Mouse (Mus musculus): ENCODE results near the gene Grin2c. TPM values are rescaled to one million over a fixed set of nuclear protein-coding genes. Genes with fewer than 3 reads are reported as not detected.

Gene Grin2c
- polyA plus RNA-seq, 1 experiment from 2014 or later = 0.04 TPM

DNA sequence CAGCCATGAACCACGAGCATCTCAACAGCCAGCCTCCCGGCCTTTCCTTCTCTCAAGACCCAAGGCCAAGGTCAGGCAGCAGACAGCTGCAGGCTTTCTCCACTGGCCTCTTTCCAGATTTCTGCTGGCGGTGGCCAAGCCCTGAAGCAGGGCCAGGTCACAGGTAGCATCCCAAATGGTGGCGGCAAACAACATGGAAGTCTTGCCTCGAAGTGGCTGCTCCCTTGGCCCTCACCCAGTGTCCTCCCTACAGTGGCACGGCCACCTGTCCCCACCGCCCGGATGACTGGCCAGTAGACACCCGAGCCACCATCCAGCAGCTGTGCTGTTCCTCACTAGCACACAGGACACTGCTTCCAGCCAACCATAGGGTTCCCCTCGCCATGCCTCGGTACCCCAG, 25.6 kb downstream of the Grin2c start:
- H3K36me3 ChIP-seq (ENCODE audit: control insufficient read depth, insufficient read depth, low read length) = no peaks in the 10 kb centered on the region
- DNase-seq (ENCODE audit: low spot score) = no peak
- WGBS = 79% methylated on average over 11 of the region's 11 CpGs
- 0 out of 2 replicates have a peak, but pooled peaks cover 2% of the 10 kb centered on the region for H3K27me3 ChIP-seq (ENCODE audit: control insufficient read depth, insufficient read depth, low read length)
- H3K4me2 ChIP-seq (ENCODE audit: low read depth, severe bottlenecking) = no peak overlapping the region
- no peak overlapping the region for H3K9ac ChIP-seq (ENCODE audit: low read length)
- no peak overlapping the region for H3K27ac ChIP-seq (replicated peaks; ENCODE audit: low read depth, low read length)
- H3K4me1 ChIP-seq (ENCODE audit: control insufficient read depth, insufficient read depth, low read length) = peaks cover 29% of the 10 kb centered on the region
- H3K4me3 ChIP-seq (ENCODE audit: low read depth, low read length) = no peak overlapping the region
- ATAC-seq (ENCODE audit: insufficient number of reproducible peaks, low FRiP score, low TSS enrichment, low read depth) = no peak
- H3K9me3 ChIP-seq (ENCODE audit: control insufficient read depth, low read length) = no peaks in the 10 kb centered on the region

DNA sequence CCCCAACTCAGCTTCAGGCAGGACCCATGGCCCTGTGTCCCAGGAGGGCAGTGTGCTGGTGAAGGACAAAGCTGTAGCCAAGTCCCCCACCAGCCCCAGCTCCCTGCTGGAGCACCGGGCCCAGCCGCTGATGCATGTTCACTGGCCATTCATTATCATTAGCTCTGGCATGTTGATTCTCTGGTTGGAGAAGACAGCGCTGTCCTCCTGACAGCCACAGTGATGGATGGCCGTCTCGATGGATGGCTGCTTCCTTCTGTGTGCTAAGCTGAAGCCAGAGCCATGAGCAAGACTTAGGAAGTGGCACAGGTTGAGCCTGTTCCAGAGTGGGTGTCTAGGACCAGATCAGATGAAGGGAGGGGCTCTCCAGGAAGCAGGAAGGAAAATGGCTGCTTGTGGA, 30.5 kb downstream of the Grin2c start:
- no peaks in the 10 kb centered on the region for H3K36me3 ChIP-seq (ENCODE audit: control insufficient read depth, insufficient read depth, low read length)
- no peak overlapping the region for H3K27ac ChIP-seq (replicated peaks; ENCODE audit: low read depth, low read length)
- no peak overlapping the region for H3K4me2 ChIP-seq (ENCODE audit: low read depth, severe bottlenecking)
- no peaks in the 10 kb centered on the region for H3K9me3 ChIP-seq (ENCODE audit: control insufficient read depth, low read length)
- no peaks in the 10 kb centered on the region for H3K27me3 ChIP-seq (ENCODE audit: control insufficient read depth, insufficient read depth, low read length)
- ATAC-seq (ENCODE audit: insufficient number of reproducible peaks, low FRiP score, low TSS enrichment, low read depth) (no peak), DNase-seq (ENCODE audit: low spot score) (no peak)
- H3K9ac ChIP-seq (ENCODE audit: low read length) = no peak overlapping the region
- 10% methylated on average over 5 of the region's 5 CpGs for WGBS
- no peak overlapping the region for H3K4me3 ChIP-seq (ENCODE audit: low read depth, low read length)
- H3K4me1 ChIP-seq (ENCODE audit: control insufficient read depth, insufficient read depth, low read length) = peaks cover 14% of the 10 kb centered on the region

DNA sequence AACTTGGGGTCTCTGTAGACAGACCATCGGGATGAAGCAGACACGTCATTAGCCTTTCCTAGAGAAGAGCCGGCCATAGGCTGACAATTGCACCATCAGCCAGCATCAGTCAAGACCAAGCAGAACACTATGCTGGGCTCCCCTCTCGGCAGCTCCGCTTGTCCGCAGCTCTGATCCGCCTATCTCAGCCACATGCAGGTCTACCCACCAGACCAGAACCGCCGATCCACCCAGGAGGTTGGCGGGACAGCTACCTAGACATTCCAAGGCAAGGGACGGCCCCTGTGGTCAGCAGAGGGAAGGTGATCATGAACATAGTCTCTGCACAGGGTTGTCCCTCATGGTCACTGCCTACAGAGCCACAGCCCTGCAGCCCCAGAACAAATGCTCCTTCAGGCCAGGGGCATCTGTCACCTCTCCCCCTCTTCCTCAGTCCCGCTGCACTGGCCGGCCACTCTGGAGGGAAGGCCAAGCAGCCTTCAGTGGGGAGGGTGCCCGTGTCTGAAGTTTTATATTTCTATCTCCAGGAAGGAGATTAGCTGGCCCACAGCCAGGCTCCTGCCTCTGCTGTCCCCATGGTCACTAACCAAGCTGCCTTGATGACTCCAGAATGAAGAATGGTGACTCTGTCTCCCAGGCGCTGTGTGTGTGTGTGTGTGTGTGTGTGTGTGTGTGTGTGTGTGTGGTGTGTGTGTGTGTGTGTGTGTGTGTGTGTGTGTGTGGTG, 32.6 kb downstream of the Grin2c start:
- ATAC-seq (ENCODE audit: insufficient number of reproducible peaks, low FRiP score, low TSS enrichment, low read depth) (no peak), DNase-seq (ENCODE audit: low spot score) (no peak)
- 65% methylated on average over 15 of the region's 15 CpGs for WGBS
- Histone ChIP-seq H3K27ac (replicated peaks; ENCODE audit: low read depth, low read length) (no peak overlapping the region), H3K36me3 (ENCODE audit: control insufficient read depth, insufficient read depth, low read length) (no peaks in the 10 kb centered on the region), H3K4me2 (ENCODE audit: low read depth, severe bottlenecking) (no peak overlapping the region), H3K9me3 (ENCODE audit: control insufficient read depth, low read length) (no peaks in the 10 kb centered on the region), H3K4me3 (ENCODE audit: low read depth, low read length) (no peak overlapping the region), H3K9ac (ENCODE audit: low read length) (no peak overlapping the region), H3K4me1 (ENCODE audit: control insufficient read depth, insufficient read depth, low read length) (peaks cover 14% of the 10 kb centered on the region), H3K27me3 (ENCODE audit: control insufficient read depth, insufficient read depth, low read length) (no peaks in the 10 kb centered on the region)

DNA sequence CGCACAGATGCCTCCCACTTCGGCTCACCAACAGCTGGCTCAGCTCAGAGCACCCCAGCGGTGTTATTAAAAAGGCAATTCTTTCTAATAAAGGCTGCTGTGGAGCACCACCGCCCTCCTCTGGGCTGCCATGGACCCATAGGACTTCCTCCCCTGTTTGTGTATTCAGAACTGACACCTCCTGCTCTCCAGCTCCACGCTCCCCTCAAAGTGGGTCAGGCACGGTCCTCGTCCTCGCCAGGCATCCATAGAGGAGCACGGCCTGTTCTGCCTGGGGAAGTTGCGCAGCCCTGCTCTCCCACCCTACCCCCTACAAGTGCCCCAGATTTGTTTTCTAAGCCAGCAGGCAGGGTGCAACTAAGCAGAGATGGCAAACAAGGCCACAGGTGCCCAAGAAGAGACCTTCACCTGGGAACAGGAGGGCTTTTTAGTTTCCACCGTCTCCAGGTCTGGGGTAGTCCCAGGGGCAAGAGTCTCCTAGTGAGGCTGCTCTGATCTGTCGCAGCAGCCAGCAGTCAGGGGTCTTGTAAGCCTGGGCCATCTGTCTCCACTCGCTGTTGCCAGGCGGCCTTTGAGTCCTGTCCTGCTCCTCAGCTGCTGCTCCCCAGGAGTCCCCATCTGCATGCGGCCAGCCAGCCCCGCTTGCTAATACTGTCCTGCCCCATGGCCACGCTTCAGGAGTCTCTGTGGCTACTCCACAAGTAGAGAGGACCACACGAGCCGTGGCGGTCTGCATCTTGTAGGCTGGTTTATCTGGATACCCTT, 33.3 kb downstream of the Grin2c start:
- DNase-seq (ENCODE audit: low spot score) (no peak), ATAC-seq (ENCODE audit: insufficient number of reproducible peaks, low FRiP score, low TSS enrichment, low read depth) (no peak)
- no peak overlapping the region for H3K27ac ChIP-seq (replicated peaks; ENCODE audit: low read depth, low read length)

DNA sequence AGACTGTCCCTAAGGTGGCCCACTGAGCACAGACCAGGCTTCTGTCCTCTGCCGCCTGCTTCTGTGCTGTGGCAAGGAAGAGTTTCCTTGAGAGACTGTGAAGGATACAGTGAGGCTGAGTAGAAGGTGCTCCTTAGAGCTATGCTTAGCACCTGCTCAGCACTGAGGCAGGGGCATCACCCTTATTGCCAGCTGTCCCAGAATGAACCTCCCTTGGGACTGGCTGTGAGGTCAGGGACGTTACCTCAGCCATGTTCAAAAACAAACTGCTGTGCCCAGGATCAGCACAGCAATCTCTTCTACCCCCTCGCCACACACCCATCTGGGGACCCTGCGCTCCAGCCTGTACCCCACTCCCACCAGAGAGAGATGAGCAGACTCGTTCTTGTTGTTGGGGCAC, 34.2 kb downstream of the Grin2c start:
- no peaks in the 10 kb centered on the region for H3K36me3 ChIP-seq (ENCODE audit: control insufficient read depth, insufficient read depth, low read length)
- H3K4me2 ChIP-seq (ENCODE audit: low read depth, severe bottlenecking) = no peak overlapping the region
- ATAC-seq (ENCODE audit: insufficient number of reproducible peaks, low FRiP score, low TSS enrichment, low read depth) (no peak), DNase-seq (ENCODE audit: low spot score) (no peak)
- no peak overlapping the region for H3K9ac ChIP-seq (ENCODE audit: low read length)
- peaks cover 14% of the 10 kb centered on the region for H3K4me1 ChIP-seq (ENCODE audit: control insufficient read depth, insufficient read depth, low read length)
- H3K4me3 ChIP-seq (ENCODE audit: low read depth, low read length) = no peak overlapping the region
- H3K27me3 ChIP-seq (ENCODE audit: control insufficient read depth, insufficient read depth, low read length) = no peaks in the 10 kb centered on the region
- no peaks in the 10 kb centered on the region for H3K9me3 ChIP-seq (ENCODE audit: control insufficient read depth, low read length)
- 90% methylated on average over 5 of the region's 5 CpGs for WGBS
- H3K27ac ChIP-seq (replicated peaks; ENCODE audit: low read depth, low read length) = no peak overlapping the region

More for the DNA sequence above, 33.3 kb downstream of the Grin2c start:
- Histone ChIP-seq H3K4me3 (ENCODE audit: low read depth, low read length) (no peak overlapping the region), H3K36me3 (ENCODE audit: control insufficient read depth, insufficient read depth, low read length) (no peaks in the 10 kb centered on the region), H3K27me3 (ENCODE audit: control insufficient read depth, insufficient read depth, low read length) (no peaks in the 10 kb centered on the region), H3K4me1 (ENCODE audit: control insufficient read depth, insufficient read depth, low read length) (peaks cover 14% of the 10 kb centered on the region), H3K4me2 (ENCODE audit: low read depth, severe bottlenecking) (no peak overlapping the region), H3K9me3 (ENCODE audit: control insufficient read depth, low read length) (no peaks in the 10 kb centered on the region), H3K9ac (ENCODE audit: low read length) (no peak overlapping the region)
- 50% methylated on average over 20 of the region's 20 CpGs for WGBS

DNA sequence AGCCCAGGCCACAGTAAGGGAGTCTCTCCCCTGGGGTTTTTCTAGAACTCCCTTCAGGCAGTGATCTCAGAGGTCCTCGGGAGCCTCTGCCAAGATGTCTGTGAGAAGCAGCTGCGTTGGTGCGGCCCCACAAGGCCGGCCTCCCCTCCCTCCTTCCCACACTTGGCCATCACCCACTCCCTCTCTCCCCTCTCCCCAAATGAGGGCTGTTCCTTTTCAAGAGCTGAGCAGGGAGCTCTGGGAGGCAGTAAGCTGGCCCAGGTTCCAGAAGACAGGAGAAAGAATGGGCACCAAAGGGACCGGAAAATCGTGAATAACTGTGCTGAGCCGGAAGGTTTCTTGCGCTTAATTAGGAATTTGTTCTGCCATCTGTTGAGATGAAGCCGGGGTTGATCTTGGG, 35.1 kb downstream of the Grin2c start:
- no peaks in the 10 kb centered on the region for H3K36me3 ChIP-seq (ENCODE audit: control insufficient read depth, insufficient read depth, low read length)
- no peak overlapping the region for H3K4me2 ChIP-seq (ENCODE audit: low read depth, severe bottlenecking)
- no peaks in the 10 kb centered on the region for H3K27me3 ChIP-seq (ENCODE audit: control insufficient read depth, insufficient read depth, low read length)
- H3K9me3 ChIP-seq (ENCODE audit: control insufficient read depth, low read length) = no peaks in the 10 kb centered on the region
- ATAC-seq (ENCODE audit: insufficient number of reproducible peaks, low FRiP score, low TSS enrichment, low read depth) = no peak
- 71% methylated on average over 9 of the region's 9 CpGs for WGBS
- no peak for DNase-seq (ENCODE audit: low spot score)
- no peak overlapping the region for H3K27ac ChIP-seq (replicated peaks; ENCODE audit: low read depth, low read length)
- no peak overlapping the region for H3K4me3 ChIP-seq (ENCODE audit: low read depth, low read length)
- peaks cover 18% of the 10 kb centered on the region for H3K4me1 ChIP-seq (ENCODE audit: control insufficient read depth, insufficient read depth, low read length)
- H3K9ac ChIP-seq (ENCODE audit: low read length) = no peak overlapping the region

DNA sequence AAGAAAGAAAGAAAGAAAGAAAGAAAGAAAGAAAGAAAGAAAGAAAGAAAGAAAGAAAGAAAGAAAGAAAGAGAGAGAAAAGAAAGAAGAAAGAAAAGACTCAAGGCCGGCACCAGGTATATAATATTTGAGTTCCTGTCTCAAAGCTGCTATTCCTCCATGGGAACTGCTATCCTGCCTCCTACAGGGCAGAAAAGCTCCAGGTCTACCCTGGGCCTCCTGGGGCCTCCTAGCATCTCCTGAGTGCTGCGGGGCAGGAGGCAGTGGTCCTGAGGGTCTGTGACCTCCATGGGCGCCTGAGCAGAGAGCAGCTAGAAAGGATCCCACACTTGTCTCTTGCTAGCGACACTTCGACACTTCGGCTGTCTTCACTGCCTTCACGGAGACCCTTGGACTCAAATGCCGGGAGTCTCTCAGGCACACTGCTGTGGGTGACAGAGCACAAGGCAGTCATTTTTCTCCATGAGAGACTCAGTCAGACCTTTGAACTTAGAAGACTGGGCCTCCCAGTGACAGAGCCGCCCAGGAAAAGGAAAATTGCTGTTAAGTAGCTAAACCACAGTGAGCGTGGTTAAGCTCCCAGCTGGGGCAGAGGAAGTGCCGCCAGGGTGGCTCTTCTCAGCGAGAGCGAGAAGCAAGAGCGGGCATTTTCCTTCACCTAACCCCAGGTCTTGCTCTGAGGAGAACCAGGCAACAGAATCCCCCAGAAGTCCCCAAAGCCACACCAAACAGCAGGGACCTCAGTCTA, 35.7 kb downstream of the Grin2c start:
- Histone ChIP-seq H3K27me3 (ENCODE audit: control insufficient read depth, insufficient read depth, low read length) (no peaks in the 10 kb centered on the region), H3K9ac (ENCODE audit: low read length) (no peak overlapping the region)
- 45% methylated on average over 14 of the region's 14 CpGs for WGBS

More for the DNA sequence above, 35.7 kb downstream of the Grin2c start:
- H3K4me2 ChIP-seq (ENCODE audit: low read depth, severe bottlenecking) = no peak overlapping the region
- H3K9me3 ChIP-seq (ENCODE audit: control insufficient read depth, low read length) = no peaks in the 10 kb centered on the region
- ATAC-seq (ENCODE audit: insufficient number of reproducible peaks, low FRiP score, low TSS enrichment, low read depth) (no peak), DNase-seq (ENCODE audit: low spot score) (no peak)
- H3K4me1 ChIP-seq (ENCODE audit: control insufficient read depth, insufficient read depth, low read length) = peaks cover 14% of the 10 kb centered on the region
- no peaks in the 10 kb centered on the region for H3K36me3 ChIP-seq (ENCODE audit: control insufficient read depth, insufficient read depth, low read length)
- no peak overlapping the region for H3K27ac ChIP-seq (replicated peaks; ENCODE audit: low read depth, low read length)
- H3K4me3 ChIP-seq (ENCODE audit: low read depth, low read length) = no peak overlapping the region
